Mouse (Mus musculus) embryo, embryonic 9.5 days (tissue): ENCODE measurements around the gene Fam131c.

Source experiments
- DNase-seq: peaks from one replicate; pipeline ENCODE4 v3.0.0-alpha.2; 2017; ENCODE audit errors: extremely low spot score

The Fam131c gene

DNA sequence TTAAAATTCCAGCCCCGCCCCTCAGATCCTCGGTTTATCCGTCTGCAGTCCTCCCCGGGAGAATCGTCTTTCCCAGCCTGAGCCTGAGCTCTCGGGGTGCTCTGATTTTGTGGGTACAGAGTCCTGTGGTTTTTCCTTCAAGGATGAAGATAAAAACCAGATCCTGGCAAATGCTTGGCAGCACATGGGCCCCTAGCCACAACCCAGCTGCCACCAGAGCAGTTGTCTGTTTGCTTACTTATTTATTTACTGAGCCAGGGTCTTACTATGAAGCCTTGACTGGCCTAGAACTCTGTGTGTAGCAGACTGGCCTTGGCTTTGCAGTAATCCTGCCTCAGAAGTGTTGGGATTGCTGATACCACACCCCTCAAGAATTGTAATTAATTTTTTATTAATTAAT, 8.8 kb upstream of the Fam131c start:
- DNase-seq, result no peak

DNA sequence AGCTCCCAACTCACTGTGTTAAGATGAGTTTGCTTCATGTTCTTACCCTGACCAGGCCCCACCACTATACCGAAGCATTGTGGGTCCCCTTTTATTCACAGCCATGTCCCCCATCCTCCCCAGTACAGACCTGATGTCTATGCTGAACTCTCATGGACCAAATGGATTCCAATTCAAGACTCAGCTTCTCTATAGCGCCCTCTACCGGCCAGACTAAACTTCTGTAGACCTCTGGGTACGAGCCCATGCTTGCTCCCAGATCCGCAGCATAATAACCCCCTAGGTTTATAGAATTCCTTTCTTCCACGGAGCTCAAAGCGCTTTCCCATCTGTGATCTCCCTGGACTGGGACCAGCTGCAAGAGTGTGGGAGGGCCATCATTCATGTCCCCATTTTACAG, 7.2 kb upstream of the Fam131c start:
- DNase-seq, result no peak

DNA sequence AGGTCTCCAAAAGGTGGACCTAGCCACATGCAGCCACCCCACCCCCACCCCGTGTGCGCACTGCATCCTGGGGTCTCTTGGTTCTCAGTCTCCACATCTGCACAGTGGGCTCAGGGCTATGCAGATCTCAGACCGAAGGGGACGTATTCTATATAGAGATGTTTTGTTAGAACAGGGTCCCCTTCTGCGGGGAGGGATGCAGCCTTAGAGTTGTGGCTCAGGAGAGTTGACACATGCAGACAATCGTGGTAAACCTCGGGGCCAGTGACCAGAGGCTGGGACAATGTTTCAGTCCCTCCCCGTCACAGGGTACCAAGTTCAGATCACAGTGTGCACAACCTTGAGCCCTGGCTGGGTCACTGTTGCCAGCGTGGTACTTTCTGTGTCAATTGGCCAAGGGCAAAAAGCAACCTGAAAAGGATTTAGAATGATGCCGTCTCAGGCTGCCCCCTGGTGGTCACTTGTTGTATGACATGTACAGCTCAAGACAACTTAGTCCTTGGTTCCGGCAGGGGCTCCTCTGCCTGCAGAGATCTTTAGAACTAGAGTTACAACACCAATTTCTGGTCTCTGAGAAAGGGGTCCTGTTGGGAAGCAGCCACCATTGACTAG, 5.0 kb upstream of the Fam131c start:
- peak; percentile 86 for DNase-seq

GRCm38 (mm10) chr4:141365126-141365525, 2.9 kb upstream of the Fam131c start:
- no peak for DNase-seq

DNA sequence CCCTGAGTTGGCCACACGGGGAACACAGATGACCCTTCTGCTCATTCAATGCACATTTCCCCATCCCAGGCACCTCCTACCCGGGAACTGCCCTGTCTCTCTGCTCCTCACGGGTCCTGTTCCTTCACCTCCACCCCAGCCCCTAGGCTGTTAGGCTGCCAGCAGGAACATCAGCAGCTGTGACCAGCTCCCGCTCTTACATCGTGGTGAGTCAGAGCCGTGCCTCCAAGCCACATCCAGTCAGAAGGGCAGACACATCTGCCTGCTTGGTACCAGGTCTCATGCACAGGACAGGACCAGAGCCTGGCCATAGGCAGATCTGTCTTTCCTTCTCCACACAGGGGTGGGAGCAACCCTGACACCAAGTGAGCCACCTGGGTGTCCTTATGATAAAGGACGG, 2.1 kb upstream of the Fam131c start:
- no peak for DNase-seq

DNA sequence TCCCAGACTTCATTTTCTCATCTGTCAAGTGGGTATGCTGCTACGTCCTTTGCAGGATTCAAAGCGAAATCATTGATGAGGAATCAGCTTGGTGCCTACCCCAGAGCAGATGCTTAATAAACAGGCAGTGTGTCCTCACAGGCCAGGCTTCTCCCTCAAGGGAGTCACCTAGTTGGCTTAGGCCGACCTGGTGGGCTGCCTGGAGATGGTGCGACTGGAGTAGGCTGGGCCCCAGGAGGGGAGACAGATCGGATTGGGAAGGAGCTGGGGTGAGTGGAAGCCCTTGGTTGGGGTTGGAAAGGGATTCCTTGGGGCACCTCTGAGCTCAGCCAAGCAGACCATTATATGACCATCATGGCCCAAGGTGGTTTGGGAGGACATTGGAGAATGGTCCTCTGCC, 4.4 kb downstream of the Fam131c start:
- DNase-seq, result no peak

- no peak for DNase-seq
These were observed 11.7 kb downstream of the Fam131c start for GRCm38 (mm10) chr4:141379674-141380073.

- peak; percentile 46 for DNase-seq
These were observed 14.4 kb downstream of the Fam131c start for GRCm38 (mm10) chr4:141382406-141382805.

GRCm38 (mm10) chr4:141385275-141385674, 17.3 kb downstream of the Fam131c start:
- DNase-seq, result peak; percentile 75

DNA sequence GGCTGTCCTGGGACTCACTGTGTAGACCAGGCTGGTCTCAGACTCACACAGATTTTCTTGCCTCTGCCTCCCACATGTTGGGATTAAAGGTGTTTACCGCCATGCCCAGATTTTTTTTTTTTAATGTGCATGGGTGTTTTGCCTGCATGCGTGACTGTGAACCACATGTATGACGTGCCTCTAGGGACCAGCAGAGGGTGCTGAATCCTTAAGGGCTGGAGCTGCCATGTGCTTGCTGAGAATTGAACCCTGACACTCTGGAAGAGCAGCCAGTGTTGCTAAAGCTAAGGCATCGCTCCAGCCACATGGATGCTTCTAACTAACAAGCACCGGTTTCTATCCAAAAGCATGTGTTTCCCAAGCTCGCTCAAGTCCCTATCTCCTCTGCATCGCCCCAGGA, 18.1 kb downstream of the Fam131c start:
- no peak for DNase-seq

DNA sequence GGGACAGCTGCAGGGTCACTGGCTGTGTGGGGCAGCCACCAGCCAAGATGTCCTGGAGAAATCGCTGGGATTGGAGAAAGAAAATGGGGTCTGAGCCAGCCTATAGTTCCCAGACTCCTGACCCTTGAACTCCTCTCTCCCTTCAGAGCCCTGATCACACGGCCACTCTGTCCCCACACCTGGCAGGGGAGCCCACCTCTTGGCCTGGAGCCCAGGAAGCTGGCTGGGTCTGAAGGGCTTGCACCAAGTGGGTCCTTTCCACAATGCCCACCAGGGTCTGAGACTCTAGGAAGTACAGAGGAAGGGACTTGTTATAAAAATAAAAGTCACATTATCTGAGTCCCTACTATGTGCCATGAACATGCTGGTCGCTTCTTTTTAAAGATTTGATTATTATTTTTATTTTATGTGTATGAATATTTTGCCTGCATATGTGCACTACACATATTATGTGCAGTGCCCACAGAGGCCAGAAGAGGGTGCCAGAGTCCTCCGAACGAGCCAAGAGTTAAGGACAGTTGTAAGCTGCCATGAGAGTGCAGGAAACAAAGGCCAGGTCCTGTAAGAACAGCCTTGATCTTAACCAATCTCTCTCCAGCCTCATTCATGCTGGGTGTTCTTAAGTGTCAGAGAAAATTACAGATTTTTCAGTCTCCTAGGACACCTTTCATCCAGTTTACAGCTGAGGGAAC, 19.2 kb downstream of the Fam131c start:
- peak; percentile 75 for DNase-seq

GRCm38 (mm10) chr4:141387933-141388332, 19.9 kb downstream of the Fam131c start:
- DNase-seq, result no peak

GRCm38 (mm10) chr4:141389366-141390150, 21.5 kb downstream of the Fam131c start:
- no peak for DNase-seq

- DNase-seq, result no peak
These were observed 23.3 kb downstream of the Fam131c start for GRCm38 (mm10) chr4:141391293-141391692.

DNA sequence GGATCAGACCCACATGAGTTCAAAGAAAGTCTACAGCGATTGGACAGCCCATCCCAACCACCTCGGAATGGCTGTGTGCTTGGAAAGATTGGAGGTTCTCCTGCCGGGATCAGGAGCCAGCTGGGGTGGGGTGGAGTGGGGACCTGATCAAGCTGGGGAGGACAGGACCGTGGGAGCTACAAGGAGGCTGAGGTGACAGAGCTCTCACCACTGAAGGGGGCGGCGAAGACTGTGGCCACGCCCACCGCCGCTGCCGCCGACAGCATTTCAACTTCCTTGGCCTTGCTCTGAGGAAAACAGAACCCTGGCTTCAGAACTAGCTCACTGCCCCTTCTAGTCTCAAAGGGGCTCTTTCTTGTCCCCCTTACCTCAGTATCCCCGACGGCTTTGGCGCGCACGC, 26.7 kb downstream of the Fam131c start:
- DNase-seq, result no peak

- DNase-seq, result no peak
These were observed 29.8 kb downstream of the Fam131c start for GRCm38 (mm10) chr4:141397861-141398260.

GRCm38 (mm10) chr4:141398545-141398944, 30.5 kb downstream of the Fam131c start, which contains the start of gene Clcnka:
Gene Clcnka, minus strand, starts transcription at chr4:141398724.
- DNase-seq, result no peak

- no peak for DNase-seq
These were observed 32.2 kb downstream of the Fam131c start for GRCm38 (mm10) chr4:141400171-141400570.

DNA sequence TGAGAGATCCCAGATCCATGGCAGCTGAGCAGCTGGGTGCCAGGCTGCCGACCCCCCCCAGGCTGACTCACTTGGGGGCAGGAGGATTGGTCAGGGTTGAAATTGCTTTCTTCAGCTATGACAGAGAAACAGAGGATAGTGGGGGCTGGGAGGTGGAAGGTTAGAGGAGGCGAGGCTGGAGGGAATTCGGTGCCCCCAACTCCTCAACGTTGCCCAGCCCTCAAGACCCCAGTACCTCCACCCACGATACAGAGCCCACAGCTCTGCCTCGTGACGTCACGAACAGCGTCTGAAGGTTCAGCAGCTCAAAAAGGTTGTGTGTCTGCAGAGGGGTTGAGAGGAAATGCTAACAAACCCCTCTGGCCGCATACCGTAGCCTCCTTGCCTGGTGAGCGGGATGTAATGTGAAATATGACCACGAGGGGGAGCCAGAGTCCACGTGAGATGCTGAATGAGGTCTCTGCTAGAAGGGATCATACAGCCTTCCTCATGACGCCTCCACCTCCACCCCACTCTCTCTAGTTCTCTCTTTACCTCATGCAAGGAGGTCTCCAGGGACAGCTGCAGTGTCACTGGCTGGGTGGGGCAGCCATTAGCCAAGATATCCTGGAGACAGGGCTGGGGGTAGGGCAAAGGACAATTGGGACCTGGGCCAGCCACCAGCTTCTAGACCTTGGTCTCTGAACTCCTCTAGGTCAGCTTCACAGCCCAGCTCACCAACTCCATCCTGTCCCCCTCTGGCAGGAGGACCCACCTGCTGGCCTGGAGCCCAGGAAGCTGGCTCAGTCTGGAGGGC, 36.7 kb downstream of the Fam131c start:
- peak; percentile 88 for DNase-seq

DNA sequence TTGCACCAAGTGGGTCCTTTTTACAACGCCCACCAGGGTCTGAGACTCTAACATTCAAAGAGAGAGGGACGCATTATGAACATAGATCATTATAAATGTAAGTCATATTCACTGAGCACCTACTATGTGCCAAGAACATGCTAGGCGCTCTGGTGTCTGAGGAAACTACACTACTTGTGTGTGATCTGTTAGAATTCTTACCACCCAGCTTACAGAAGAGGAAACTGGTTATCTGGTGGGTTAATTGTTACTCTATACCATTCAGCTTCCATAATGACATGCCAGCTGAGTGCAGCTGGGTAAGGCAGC, 37.2 kb downstream of the Fam131c start:
- no peak for DNase-seq

DNA sequence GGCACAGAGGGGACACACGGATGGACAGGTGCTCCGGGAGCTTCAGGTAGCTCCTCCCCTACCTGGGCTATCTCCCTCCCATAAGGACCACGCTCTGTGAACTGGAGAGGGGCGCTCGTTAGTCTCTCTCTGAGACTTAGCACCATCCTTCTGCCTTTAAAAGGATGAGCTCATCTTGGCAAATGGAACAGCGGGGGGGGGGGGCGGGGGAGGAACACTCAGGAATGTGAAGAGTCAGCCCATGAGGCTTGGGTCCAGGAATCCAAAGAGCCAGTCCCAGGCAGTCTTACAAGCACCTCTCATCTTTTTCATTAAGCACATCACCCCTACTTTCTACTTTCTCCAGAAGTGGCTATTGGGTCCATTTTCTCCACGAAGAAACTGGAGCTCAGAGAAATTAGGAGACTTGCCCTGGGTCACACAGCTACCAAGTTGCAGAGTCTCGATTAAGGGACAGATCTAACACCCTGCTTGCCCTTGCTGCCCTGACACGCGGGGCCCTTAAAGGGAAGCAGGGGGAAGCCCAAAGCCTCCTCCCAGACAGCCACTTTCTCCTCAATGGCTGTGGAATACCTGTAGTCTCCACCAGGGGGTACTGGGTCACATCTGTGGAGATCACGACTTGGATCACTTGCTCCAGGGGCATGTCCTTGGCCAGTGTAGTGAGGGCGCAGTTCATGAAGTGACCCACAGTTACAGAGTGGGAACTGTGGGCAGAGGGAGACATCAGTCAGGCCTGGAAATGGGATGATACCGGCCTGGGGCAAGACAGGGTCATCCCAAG, 38.7 kb downstream of the Fam131c start:
- peak; percentile 37 for DNase-seq
